Mouse (Mus musculus) limb, embryonic 11.5 days (tissue): Measurements from ENCODE around the gene Dpp6. TPM values are rescaled to one million over a fixed set of nuclear protein-coding genes. Genes with fewer than 3 reads are reported as not detected.
A peak's percentile ranks its signal among the peaks of the same experiment; 100 is the strongest.

ENCODE experiments used
- ATAC-seq: fragments of 200-750 bp; cut with Nextera tagmentation; 2 replicates; pipeline ENCODE4 v1.8.0; 2017; ENCODE audit warnings: low read depth; ENCODE audit not compliant: insufficient number of reproducible peaks, low FRiP score, low TSS enrichment
- DNase-seq: peaks from one replicate; pipeline ENCODE4 v3.0.0-alpha.2; 2015; ENCODE audit warnings: low spot score
- H3K27ac ChIP-seq: fragments of 300-500 bp; sonication (generic); replicated peaks from 2 replicates; pipeline ENCODE4 v1.5.1; 2014; ENCODE audit warnings: low read depth, mild to moderate bottlenecking, low read length
- H3K27me3 ChIP-seq: fragments of 300-500 bp; sonication (generic); 2 replicates; pipeline ENCODE4 v1.6.1; 2014; ENCODE audit warnings: mild to moderate bottlenecking, low read length, mixed read lengths; ENCODE audit not compliant: control insufficient read depth, insufficient read depth
- H3K36me3 ChIP-seq: fragments of 300-500 bp; sonication (generic); 2 replicates; pipeline ENCODE4 v1.6.1; 2014; ENCODE audit warnings: mild to moderate bottlenecking, low read length, moderate library complexity, mixed read lengths; ENCODE audit not compliant: control insufficient read depth, insufficient read depth
- H3K4me1 ChIP-seq: fragments of 300-500 bp; sonication (generic); 2 replicates; pipeline ENCODE4 v1.6.1; 2014; ENCODE audit warnings: low read length, mixed read lengths; ENCODE audit not compliant: control insufficient read depth, insufficient read depth
- H3K4me2 ChIP-seq: fragments of 300-500 bp; sonication (generic); 2 replicates; pipeline ENCODE4 v1.6.1; 2014; ENCODE audit warnings: low read depth, mild to moderate bottlenecking, moderate library complexity; ENCODE audit not compliant: severe bottlenecking
- H3K4me3 ChIP-seq: fragments of 300-500 bp; sonication (generic); 2 replicates; pipeline ENCODE4 v1.5.1; 2014; ENCODE audit warnings: low read depth, low read length
- H3K9ac ChIP-seq: fragments of 300-500 bp; sonication (generic); 2 replicates; pipeline ENCODE4 v1.6.1; 2014; ENCODE audit warnings: mild to moderate bottlenecking, low read length
- H3K9me3 ChIP-seq: fragments of 300-500 bp; sonication (generic); 2 replicates; pipeline ENCODE4 v1.6.1; 2016; ENCODE audit warnings: low read length; ENCODE audit not compliant: control insufficient read depth
- WGBS: fragments of 180-500 bp; shearing (Covaris S2); extraction: QIAGEN DNeasy Blood & Tissue Kit; methylation state at CpG from one replicate; pipeline ENCODE4 v1.1.7; 2014; 5-methylcytosine and 5-hydroxymethylcytosine counted together
- polyA plus RNA-seq: library from polyadenylated mRNA; unstranded; fragments of >200 nt; fragmentation: Nextera tagmentation; extraction: Ambion mirVana; gene quantifications from 2 replicates; pipeline ENCODE4 v1.2.1, GENCODE M21; 2014

Gene Dpp6
- polyA plus RNA-seq, 1 experiment from 2014 or later: 0.80 TPM

DNA sequence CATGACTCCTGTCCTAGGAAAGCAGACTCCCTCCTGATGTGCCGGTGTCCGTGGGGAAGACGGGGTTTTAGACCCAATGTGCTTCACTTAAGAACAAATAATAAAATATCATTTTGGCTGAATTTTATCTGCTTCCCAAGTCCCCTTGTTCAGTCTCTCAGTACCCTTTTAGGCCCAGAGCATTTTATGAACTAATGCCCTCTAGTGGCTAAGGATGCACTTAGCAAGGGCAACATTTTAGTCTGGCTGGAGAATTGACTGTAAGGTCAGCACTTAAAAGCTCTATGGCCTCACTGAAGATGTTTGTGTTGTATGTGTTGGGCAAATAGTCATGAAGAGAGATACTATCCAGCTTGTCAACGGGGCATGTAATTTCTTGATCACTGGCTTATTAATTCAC lies 599.6 kb downstream of the Dpp6 start:
- Histone ChIP-seq H3K27me3 (no peaks in the 10 kb centered on the region), H3K4me1 (no peaks in the 10 kb centered on the region), H3K36me3 (no peaks in the 10 kb centered on the region), H3K27ac (no peak overlapping the region), H3K9me3 (no peaks in the 10 kb centered on the region), H3K9ac (no peak overlapping the region), H3K4me2 (no peak overlapping the region), H3K4me3 (no peak overlapping the region)
- DNase-seq (peak; percentile 24), ATAC-seq (no peak)
- 68% methylated on average over 4 of the region's 4 CpGs for WGBS

- DNase-seq: no peak
- WGBS: 62% methylated on average over 7 of the region's 7 CpGs
- Histone ChIP-seq H3K9ac (no peak overlapping the region), H3K27me3 (no peaks in the 10 kb centered on the region), H3K4me1 (no peaks in the 10 kb centered on the region), H3K4me2 (no peak overlapping the region), H3K27ac (no peak overlapping the region), H3K4me3 (no peak overlapping the region), H3K9me3 (no peaks in the 10 kb centered on the region), H3K36me3 (no peaks in the 10 kb centered on the region)
- ATAC-seq: no peak
Observed at GRCm38 (mm10) chr5:27417398-27417797, 600.4 kb downstream of the Dpp6 start.

- Histone ChIP-seq H3K4me1 (no peaks in the 10 kb centered on the region), H3K27ac (no peak overlapping the region), H3K4me2 (no peak overlapping the region), H3K27me3 (no peaks in the 10 kb centered on the region), H3K36me3 (no peaks in the 10 kb centered on the region), H3K9ac (no peak overlapping the region), H3K9me3 (no peaks in the 10 kb centered on the region), H3K4me3 (no peak overlapping the region)
- no peak for DNase-seq
- 74% methylated on average over 1 of the region's 1 CpGs for WGBS
- ATAC-seq: no peak
Observed at GRCm38 (mm10) chr5:27418856-27419255, 601.9 kb downstream of the Dpp6 start.

DNA sequence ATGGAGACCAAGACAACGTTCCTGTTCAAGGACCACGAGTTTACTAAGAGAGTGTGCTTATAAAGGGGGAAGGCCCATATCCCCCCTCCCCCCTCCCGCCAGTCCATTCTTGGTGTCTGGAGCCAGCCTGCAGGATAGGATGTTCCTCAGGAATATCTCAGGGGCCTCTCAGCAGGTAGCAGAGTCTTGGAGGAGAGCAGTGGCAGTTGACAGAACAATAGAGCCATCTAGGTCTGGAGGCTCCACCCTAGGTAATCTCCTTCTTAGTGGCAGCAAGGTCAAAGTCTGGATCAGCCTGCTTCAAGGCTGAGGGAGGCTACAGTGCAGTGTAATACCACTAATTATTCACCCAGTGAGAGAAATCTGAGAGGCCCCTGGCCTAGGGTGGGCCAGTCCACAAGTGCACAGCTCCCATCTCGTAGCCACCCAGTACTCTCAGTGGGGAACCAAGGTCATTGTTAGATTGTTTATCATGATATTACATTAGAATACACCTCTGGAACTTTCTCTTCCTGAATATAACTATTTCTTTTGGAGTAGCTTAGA lies 604.2 kb downstream of the Dpp6 start:
- ATAC-seq: no peak
- Histone ChIP-seq H3K4me3 (no peak overlapping the region), H3K9ac (no peak overlapping the region), H3K27me3 (no peaks in the 10 kb centered on the region), H3K4me2 (no peak overlapping the region), H3K4me1 (no peaks in the 10 kb centered on the region), H3K27ac (no peak overlapping the region), H3K36me3 (no peaks in the 10 kb centered on the region), H3K9me3 (no peaks in the 10 kb centered on the region)
- WGBS: 76% methylated on average over 4 of the region's 4 CpGs
- no peak for DNase-seq

DNA sequence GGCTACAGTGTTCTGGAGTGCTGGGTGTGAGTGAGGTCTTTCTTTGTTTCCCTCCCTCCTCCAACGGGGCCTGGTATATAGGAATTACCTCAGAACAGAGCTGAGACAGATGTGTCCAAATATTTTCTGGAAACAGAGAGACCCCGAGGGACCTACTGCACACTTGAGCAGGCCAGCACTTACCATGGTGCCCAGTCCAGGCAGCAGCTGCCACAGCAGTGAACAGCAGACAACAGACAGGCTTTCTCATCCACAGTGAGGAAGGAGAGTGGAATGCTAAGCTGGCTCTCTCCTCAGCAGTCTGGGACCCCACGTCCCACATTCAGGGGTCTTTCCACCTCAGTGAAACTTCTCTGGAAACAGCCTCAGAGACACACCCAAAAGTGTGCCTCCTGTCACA lies 606.8 kb downstream of the Dpp6 start:
- no peaks in the 10 kb centered on the region for H3K27me3 ChIP-seq
- no peaks in the 10 kb centered on the region for H3K9me3 ChIP-seq
- 84% methylated on average over 3 of the region's 3 CpGs for WGBS
- H3K4me3 ChIP-seq: no peak overlapping the region
- H3K9ac ChIP-seq: no peak overlapping the region
- ATAC-seq: no peak
- H3K36me3 ChIP-seq: no peaks in the 10 kb centered on the region
- no peaks in the 10 kb centered on the region for H3K4me1 ChIP-seq
- no peak for DNase-seq
- no peak overlapping the region for H3K4me2 ChIP-seq
- H3K27ac ChIP-seq: no peak overlapping the region

DNA sequence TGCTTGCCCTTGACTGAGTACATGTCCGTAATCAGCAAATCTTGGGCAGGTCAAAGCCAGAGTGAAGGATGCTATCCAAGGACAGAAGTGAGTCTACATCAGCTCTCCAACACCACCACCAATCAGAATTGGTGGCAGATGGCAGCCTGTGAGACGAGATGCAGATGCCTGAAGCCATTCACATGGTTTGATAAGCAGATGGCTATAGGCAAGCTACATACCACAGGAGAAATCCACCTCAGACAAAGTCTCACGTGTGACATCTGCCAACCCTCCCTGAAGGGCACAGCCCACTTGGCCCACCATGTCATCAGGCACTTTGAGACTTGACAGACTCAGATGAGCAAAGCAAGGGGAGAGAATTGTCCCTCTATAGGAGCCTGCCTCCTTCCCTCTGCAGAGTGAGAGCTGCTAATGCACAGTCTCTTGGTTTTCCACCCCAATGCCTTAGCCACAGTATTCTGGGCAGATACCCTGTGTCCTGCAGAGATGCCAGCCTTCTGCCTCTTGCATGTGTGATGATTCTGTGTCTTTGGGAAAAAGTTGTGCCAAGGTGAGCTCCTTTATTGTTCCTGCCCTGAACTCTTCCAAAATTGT lies 607.6 kb downstream of the Dpp6 start:
- Histone ChIP-seq H3K4me3 (no peak overlapping the region), H3K9ac (no peak overlapping the region), H3K9me3 (no peaks in the 10 kb centered on the region), H3K36me3 (no peaks in the 10 kb centered on the region), H3K27me3 (no peaks in the 10 kb centered on the region), H3K4me2 (no peak overlapping the region), H3K4me1 (no peaks in the 10 kb centered on the region), H3K27ac (no peak overlapping the region)
- DNase-seq (no peak), ATAC-seq (no peak)
- WGBS: 62% methylated on average over 3 of the region's 3 CpGs

DNA sequence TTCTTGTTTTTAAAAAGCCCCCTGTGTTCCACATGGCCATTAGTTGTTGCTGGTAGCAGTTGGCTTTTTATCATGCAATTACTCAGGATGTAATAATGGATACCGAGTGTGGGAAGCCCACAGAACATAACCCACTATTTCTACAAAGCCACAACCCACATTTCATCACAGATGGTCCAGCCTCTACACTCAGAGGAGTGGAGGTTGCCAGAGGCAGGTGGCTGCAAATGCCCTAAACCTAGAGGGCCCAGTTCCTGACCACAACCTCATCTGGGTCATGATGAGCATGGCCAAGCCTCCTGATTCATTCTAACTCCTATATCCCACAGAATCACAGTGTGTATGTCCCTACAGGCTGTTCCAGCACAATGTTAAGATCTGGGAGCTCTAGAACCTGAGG lies 609.2 kb downstream of the Dpp6 start:
- Histone ChIP-seq H3K9ac (no peak overlapping the region), H3K27me3 (no peaks in the 10 kb centered on the region), H3K27ac (no peak overlapping the region), H3K36me3 (no peaks in the 10 kb centered on the region), H3K4me3 (no peak overlapping the region), H3K4me1 (no peaks in the 10 kb centered on the region), H3K4me2 (no peak overlapping the region), H3K9me3 (no peaks in the 10 kb centered on the region)
- no peak for DNase-seq
- no peak for ATAC-seq
- 76% methylated on average over 1 of the region's 1 CpGs for WGBS

DNA sequence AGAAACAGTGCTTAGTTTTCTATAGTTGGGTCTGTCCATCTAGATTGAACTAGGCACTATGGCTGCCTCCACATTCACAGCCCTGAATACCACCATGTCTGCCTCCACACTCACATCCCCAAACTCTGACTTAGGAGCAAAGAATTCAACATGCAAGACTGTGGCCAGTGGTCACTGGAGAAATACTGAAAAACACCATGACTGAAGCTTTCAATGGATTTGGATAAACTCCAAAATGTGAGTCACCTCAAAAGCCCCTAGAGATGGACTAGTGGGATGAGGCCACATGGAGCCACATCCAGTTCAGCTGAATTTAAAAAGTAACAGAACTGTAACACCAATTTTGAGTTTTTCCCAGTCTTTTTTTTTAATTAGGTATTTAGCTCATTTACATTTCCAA lies 616.6 kb downstream of the Dpp6 start:
- no peak overlapping the region for H3K27ac ChIP-seq
- no peak overlapping the region for H3K4me2 ChIP-seq
- no peaks in the 10 kb centered on the region for H3K27me3 ChIP-seq
- ATAC-seq (no peak), DNase-seq (no peak)
- H3K36me3 ChIP-seq: no peaks in the 10 kb centered on the region
- H3K9ac ChIP-seq: no peak overlapping the region
- no peak overlapping the region for H3K4me3 ChIP-seq
- H3K9me3 ChIP-seq: no peaks in the 10 kb centered on the region
- H3K4me1 ChIP-seq: no peaks in the 10 kb centered on the region

- no peak overlapping the region for H3K4me3 ChIP-seq
- no peak for ATAC-seq
Observed at GRCm38 (mm10) chr5:27453201-27453845, 636.3 kb downstream of the Dpp6 start.

More at GRCm38 (mm10) chr5:27453201-27453845, 636.3 kb downstream of the Dpp6 start:
- 43% methylated on average over 3 of the region's 3 CpGs for WGBS
- no peak for DNase-seq
- Histone ChIP-seq H3K36me3 (no peaks in the 10 kb centered on the region), H3K27me3 (no peaks in the 10 kb centered on the region), H3K27ac (no peak overlapping the region), H3K4me1 (no peaks in the 10 kb centered on the region), H3K9ac (no peak overlapping the region), H3K9me3 (no peaks in the 10 kb centered on the region), H3K4me2 (no peak overlapping the region)
